Mouse (Mus musculus) CH12.LX (cell line): ENCODE results near the gene Hopx. TPM values are rescaled to one million over a fixed set of nuclear protein-coding genes. Genes with fewer than 3 reads are reported as not detected.

ENCODE experiments used
- DNase-seq: peaks from one replicate; pipeline ENCODE4 v3.0.0-alpha.2; 2013; ENCODE audit errors: extremely low read depth
- H3K27ac ChIP-seq: 2 replicates; pipeline ENCODE4 v1.5.1; 2012; ENCODE audit warnings: low read depth, mild to moderate bottlenecking, control low read depth, moderate library complexity; ENCODE audit not compliant: insufficient read depth
- H3K27me3 ChIP-seq: replicated peaks from 2 replicates; pipeline ENCODE3; 2012; ENCODE audit warnings: inconsistent platforms
- H3K36me3 ChIP-seq, 2 experiments: replicated peaks in 1 of 2; 2 replicates each; pipeline versions ENCODE3 to v1.6.1; 2012; ENCODE audit warnings: inconsistent platforms in 1 of 2, low read length in 1 of 2, mild to moderate bottlenecking in 1 of 2, mixed read lengths in 1 of 2, moderate library complexity in 1 of 2; ENCODE audit not compliant: control insufficient read depth in 1 of 2, insufficient read depth in 1 of 2
- H3K4me1 ChIP-seq, 2 experiments: 2 replicates each; pipeline ENCODE4 v1.6.1; 2012; ENCODE audit warnings: inconsistent platforms in 1 of 2, moderate library complexity in 1 of 2; ENCODE audit not compliant: insufficient read depth in 2 of 2, control insufficient read depth in 1 of 2
- H3K4me2 ChIP-seq: 2 replicates; pipeline ENCODE4 v1.6.1; 2012; ENCODE audit warnings: low read depth, mild to moderate bottlenecking, control low read depth; ENCODE audit not compliant: poor library complexity, insufficient read depth, severe bottlenecking
- H3K4me3 ChIP-seq, 3 experiments: fragments of 150-350 bp in 1 of 3; sonication (generic) in 1 of 3; replicated peaks in 1 of 3; 2 replicates each; pipeline versions ENCODE3 to v1.5.1; 2011 to 2012; ENCODE audit warnings: low read depth in 2 of 3, low read length in 2 of 3, mild to moderate bottlenecking in 2 of 3, moderate library complexity in 2 of 3, control low read depth in 1 of 3, improper control_type of control experiment in 1 of 3, inconsistent platforms in 1 of 3, mixed read lengths in 1 of 3; ENCODE audit not compliant: poor library complexity in 1 of 3
- H3K79me2 ChIP-seq: replicated peaks from 2 replicates; pipeline ENCODE4 v1.6.1; 2012; ENCODE audit warnings: mild to moderate bottlenecking, moderate library complexity; ENCODE audit not compliant: control insufficient read depth, poor library complexity, insufficient read depth, severe bottlenecking; ENCODE audit errors: extremely low read depth
- H3K9ac ChIP-seq: 2 replicates; pipeline ENCODE4 v1.6.1; 2012; ENCODE audit warnings: low read depth, mild to moderate bottlenecking, control low read depth, moderate library complexity; ENCODE audit not compliant: insufficient read depth
- H3K9me3 ChIP-seq: replicated peaks from 2 replicates; pipeline ENCODE3; 2012; ENCODE audit warnings: low read length, inconsistent platforms, mixed read lengths
- BHLHE40 ChIP-seq: IDR thresholded peaks from 2 replicates; pipeline ENCODE4 v1.6.1; 2011; ENCODE audit warnings: mild to moderate bottlenecking, low read depth, low read length, improper control_type of control experiment
- CHD1 ChIP-seq: IDR thresholded peaks from 2 replicates; pipeline ENCODE4 v1.6.1; 2012; ENCODE audit warnings: low read depth, low read length, improper control_type of control experiment, inconsistent platforms
- CTCF ChIP-seq, 2 experiments: IDR thresholded peaks in 1 of 2; conservative IDR thresholded peaks in 1 of 2; 2 replicates each; pipeline ENCODE4 v1.5.1; 2011 to 2012; ENCODE audit warnings: low read depth in 2 of 2, low read length in 2 of 2, improper control_type of control experiment in 1 of 2, inconsistent platforms in 1 of 2, mild to moderate bottlenecking in 1 of 2, moderate library complexity in 1 of 2
- ETS1 ChIP-seq: conservative IDR thresholded peaks from 2 replicates; pipeline ENCODE4 v1.6.1; 2012; ENCODE audit warnings: low read depth, mild to moderate bottlenecking, inconsistent platforms, low read length, improper control_type of control experiment, moderate library complexity
- HCFC1 ChIP-seq: IDR thresholded peaks from 2 replicates; pipeline ENCODE4 v1.6.1; 2012; ENCODE audit warnings: low read depth, mild to moderate bottlenecking, inconsistent platforms, low read length, improper control_type of control experiment
- IRF4 ChIP-seq: IDR thresholded peaks from 2 replicates; pipeline ENCODE4 v1.6.1; 2014; ENCODE audit warnings: low read depth, mild to moderate bottlenecking, inconsistent platforms, low read length, improper control_type of control experiment
- JUND ChIP-seq: conservative IDR thresholded peaks from 2 replicates; pipeline ENCODE4 v1.6.1; 2011; ENCODE audit warnings: low read depth, low read length, improper control_type of control experiment
- KAT2A ChIP-seq: IDR thresholded peaks from 2 replicates; pipeline ENCODE4 v1.6.1; 2012; ENCODE audit warnings: low read length, improper control_type of control experiment, inconsistent platforms; ENCODE audit not compliant: insufficient replicate concordance
- MAZ ChIP-seq: IDR thresholded peaks from 2 replicates; pipeline ENCODE4 v1.6.1; 2012; ENCODE audit warnings: low read depth, mild to moderate bottlenecking, inconsistent platforms, low read length, improper control_type of control experiment, moderate library complexity
- MEF2A ChIP-seq: IDR thresholded peaks from 2 replicates; pipeline ENCODE4 v1.6.1; 2014; ENCODE audit warnings: low read depth, mild to moderate bottlenecking, inconsistent platforms, low read length, improper control_type of control experiment, borderline replicate concordance
- MXI1 ChIP-seq: IDR thresholded peaks from 2 replicates; pipeline ENCODE4 v1.6.1; 2011; ENCODE audit warnings: mild to moderate bottlenecking, low read depth, low read length, improper control_type of control experiment
- MYC ChIP-seq: IDR thresholded peaks from 2 replicates; pipeline ENCODE4 v1.6.1; 2011; ENCODE audit warnings: low read depth, mild to moderate bottlenecking, improper control_type of control experiment, low read length
- NELFE ChIP-seq: IDR thresholded peaks from 2 replicates; pipeline ENCODE4 v1.6.1; 2011; ENCODE audit warnings: low read depth, low read length, improper control_type of control experiment
- NRF1 ChIP-seq: IDR thresholded peaks from 2 replicates; pipeline ENCODE4 v1.6.1; 2014; ENCODE audit warnings: low read depth, mild to moderate bottlenecking, inconsistent platforms, low read length, improper control_type of control experiment, moderate library complexity
- PAX5 ChIP-seq: IDR thresholded peaks from 2 replicates; pipeline ENCODE4 v1.6.1; 2012; ENCODE audit warnings: low read length, inconsistent platforms, mixed read lengths
- POLR2AphosphoS2 ChIP-seq: IDR thresholded peaks from 2 replicates; pipeline ENCODE4 v1.6.1; 2011; ENCODE audit warnings: low read depth, low read length, improper control_type of control experiment
- RAD21 ChIP-seq: IDR thresholded peaks from 2 replicates; pipeline ENCODE4 v1.6.1; 2011; ENCODE audit warnings: low read depth, mild to moderate bottlenecking, low read length, improper control_type of control experiment, moderate library complexity
- SIN3A ChIP-seq: IDR thresholded peaks from 2 replicates; pipeline ENCODE4 v1.6.1; 2012; ENCODE audit warnings: low read length, improper control_type of control experiment, inconsistent platforms
- SMC3 ChIP-seq: IDR thresholded peaks from 2 replicates; pipeline ENCODE4 v1.6.1; 2011; ENCODE audit warnings: low read depth, low read length, improper control_type of control experiment
- TBP ChIP-seq: conservative IDR thresholded peaks from 2 replicates; pipeline ENCODE4 v1.6.1; 2011; ENCODE audit warnings: low read depth, low read length, improper control_type of control experiment
- TCF12 ChIP-seq: IDR thresholded peaks from 2 replicates; pipeline ENCODE4 v1.6.1; 2014; ENCODE audit warnings: low read depth, mild to moderate bottlenecking, inconsistent platforms, low read length, improper control_type of control experiment
- UBTF ChIP-seq: IDR thresholded peaks from 2 replicates; pipeline ENCODE4 v1.6.1; 2012; ENCODE audit warnings: low read depth, mild to moderate bottlenecking, inconsistent platforms, low read length, improper control_type of control experiment, moderate library complexity
- USF1 ChIP-seq: IDR thresholded peaks from 2 replicates; pipeline ENCODE4 v1.6.1; 2014; ENCODE audit warnings: low read depth, mild to moderate bottlenecking, inconsistent platforms, low read length, improper control_type of control experiment
- ZC3H11A ChIP-seq: IDR thresholded peaks from 2 replicates; pipeline ENCODE4 v1.6.1; 2012; ENCODE audit warnings: low read depth, mild to moderate bottlenecking, inconsistent platforms, low read length, improper control_type of control experiment
- ZMIZ1 ChIP-seq: IDR thresholded peaks from 2 replicates; pipeline ENCODE4 v1.6.1; 2012; ENCODE audit warnings: low read depth, mild to moderate bottlenecking, inconsistent platforms, low read length, improper control_type of control experiment
- ZNF384 ChIP-seq: IDR thresholded peaks from 2 replicates; pipeline ENCODE4 v1.6.1; 2012; ENCODE audit warnings: low read depth, low read length, improper control_type of control experiment, inconsistent platforms
- dilution Hi-C: fragments of 300-500 bp; cut with MboI; formaldehyde crosslinking; loops from 2 replicates; pipeline ENCODE4 v1.14.3; 2020; ENCODE audit warnings: low sequenced_read_pairs; ENCODE audit not compliant: extremely low pct_unique_long_range_greater_than_20kb, extremely low pct_ligation_motif_present
- in situ Hi-C: fragments of 300-500 bp; cut with MboI; formaldehyde crosslinking; loops from 3 replicates; pipeline ENCODE4 v1.14.3; 2019; ENCODE audit warnings: low sequenced_read_pairs, low pct_ligation_motif_present, low pct_unique_long_range_greater_than_20kb, mixed read lengths
- polyA plus RNA-seq: library from polyadenylated mRNA; unstranded; fragments of >175 nt; gene quantifications from 2 replicates; pipeline ENCODE4 v1.2.1, GENCODE M21; 2012; ENCODE audit warnings: low read depth; ENCODE audit not compliant: insufficient read length
- total RNA-seq, 2 experiments: library from RNA; depleted of rRNA; stranded (reverse); fragments of 300-350 nt in 1 of 2; fragments of >200 nt in 1 of 2; gene quantifications; 2 replicates each; pipeline ENCODE4 v1.2.3; 2012 to 2014

Gene Hopx
- total and polyA plus RNA-seq, 3 experiments, result 15.1 to 26.4 (median 20.0) TPM

- dilution Hi-C loops, result no loop called here
- Histone ChIP-seq H3K36me3 (no peaks in the 10 kb centered on the region), H3K27me3 (no peaks in the 10 kb centered on the region)
These were observed 47.6 kb downstream of the Hopx start for GRCm38 (mm10) chr5:77067321-77067720.

DNA sequence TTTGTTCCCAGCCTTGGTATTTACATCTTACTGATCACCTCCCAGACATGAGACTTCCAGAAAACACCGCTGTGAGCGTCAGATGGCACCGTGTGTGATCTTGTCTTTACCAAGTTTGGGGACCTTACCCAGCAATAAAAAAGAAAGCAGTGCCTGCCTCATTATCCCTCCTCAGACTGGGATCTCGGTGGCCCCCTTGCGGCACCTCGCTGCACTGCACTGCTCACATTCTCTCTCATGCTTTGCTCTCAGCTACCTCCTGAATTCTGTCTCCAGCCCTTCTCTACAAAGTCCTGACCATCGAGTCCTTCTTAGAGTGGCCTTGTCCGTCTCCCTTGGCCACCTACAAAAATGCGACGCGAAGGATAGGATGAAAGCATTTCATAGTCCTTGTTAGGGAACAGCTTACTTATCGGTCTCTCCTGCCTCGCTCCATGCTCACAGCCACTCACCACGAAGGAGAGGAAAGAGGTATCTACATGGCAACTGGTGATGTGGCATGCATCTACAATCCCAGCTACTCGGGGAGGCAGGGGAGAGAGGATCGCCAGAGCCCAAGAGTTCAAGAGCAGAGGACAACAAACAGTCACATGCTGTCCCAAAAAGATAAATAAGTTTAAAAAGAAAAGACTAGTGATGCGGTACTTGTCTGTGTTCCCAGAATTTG is 53.4 kb downstream of the Hopx start:
- peak; percentile 58 for DNase-seq
- Histone ChIP-seq H3K36me3 (no peaks in the 10 kb centered on the region), H3K4me2 (peak overlapping the region; percentile 19; the same call in 1 of the 2 replicates), H3K79me2 (no peaks in the 10 kb centered on the region), H3K27me3 (no peaks in the 10 kb centered on the region), H3K9me3 (no peaks in the 10 kb centered on the region), H3K9ac (no peak overlapping the region), H3K4me3 (peak overlapping the region; percentile 28 to 50 (median 36)), H3K4me1 (no peaks in the 10 kb centered on the region), H3K27ac (no peak overlapping the region)
- dilution Hi-C loops, result no loop called here
- TF ChIP-seq POLR2AphosphoS2 (no peak), CTCF (conservative IDR thresholded peaks at IDR 0.05 in 1 of 2, IDR thresholded peaks at IDR 0.05 in 1 of 2; ENCODE audit: low read depth in 2 of 2, low read length in 2 of 2) (peak; percentile 80 to 93), TCF12 (no peak), ZC3H11A (no peak), MAZ (no peak), BHLHE40 (no peak), JUND (no peak), ZMIZ1 (no peak), MEF2A (no peak), MXI1 (no peak), PAX5 (no peak), NRF1 (no peak), SMC3 (peak; percentile 74), USF1 (no peak), RAD21 (peak; percentile 53), CHD1 (no peak), ETS1 (no peak), MYC (no peak), ZNF384 (no peak), TBP (no peak), HCFC1 (no peak), KAT2A (no peak), IRF4 (peak; percentile 21; the same call in 1 of the 2 replicates)
- in situ Hi-C loops, result no loop called here

More at GRCm38 (mm10) chr5:77067321-77067720, 47.6 kb downstream of the Hopx start:
- no peak overlapping the region for H3K9ac ChIP-seq
- TF ChIP-seq NELFE (no peak), TBP (no peak), ZMIZ1 (no peak), NRF1 (no peak), ZC3H11A (no peak), CHD1 (no peak), KAT2A (no peak), SMC3 (no peak), UBTF (no peak), MXI1 (no peak), SIN3A (no peak)
- TF ChIP-seq, all 38 proteins: peak for 0
- in situ Hi-C loops, result no loop called here
- Histone ChIP-seq H3K9me3 (no peaks in the 10 kb centered on the region), H3K4me2 (no peak overlapping the region), H3K79me2 (no peaks in the 10 kb centered on the region), H3K4me3 (no peak overlapping the region), H3K4me1 (no peaks in the 10 kb centered on the region), H3K27ac (no peak overlapping the region)
- DNase-seq, result no peak
